Mouse (Mus musculus) kidney, adult 8-10 months (tissue): ENCODE data around the gene Plekho2.
A peak's percentile ranks its signal among the peaks of the same experiment; 100 is the strongest.

Source experiments
- DNase-seq, 2 experiments: peaks; one replicate each; pipeline ENCODE4 v3.0.0; 2022

The Plekho2 gene

DNA sequence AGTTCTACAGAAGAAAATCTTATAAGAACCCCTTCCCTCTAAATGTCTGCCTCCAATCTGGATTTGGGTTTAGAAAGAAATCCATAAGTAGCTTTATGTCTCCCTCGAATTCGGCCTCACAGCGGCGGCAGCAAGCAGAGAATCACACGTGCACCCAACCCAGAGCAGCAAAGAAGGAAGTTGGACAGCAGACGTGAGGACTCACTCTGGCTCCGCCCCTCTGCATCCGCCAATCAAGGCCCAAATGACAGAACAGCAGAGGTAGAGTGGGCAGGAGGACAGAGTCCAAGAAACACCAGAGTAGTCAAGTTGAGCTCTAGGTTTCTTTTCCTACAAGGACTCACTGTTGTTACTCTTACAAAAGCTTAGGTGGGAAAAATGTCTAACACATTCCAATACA lies 3.2 kb upstream of the Plekho2 start:
- peak; percentile 70 to 76 for DNase-seq

GRCm38 (mm10) chr9:65580401-65581256 lies 789 bp upstream of the Plekho2 start:
- peak; percentile 84 to 91 for DNase-seq

DNA sequence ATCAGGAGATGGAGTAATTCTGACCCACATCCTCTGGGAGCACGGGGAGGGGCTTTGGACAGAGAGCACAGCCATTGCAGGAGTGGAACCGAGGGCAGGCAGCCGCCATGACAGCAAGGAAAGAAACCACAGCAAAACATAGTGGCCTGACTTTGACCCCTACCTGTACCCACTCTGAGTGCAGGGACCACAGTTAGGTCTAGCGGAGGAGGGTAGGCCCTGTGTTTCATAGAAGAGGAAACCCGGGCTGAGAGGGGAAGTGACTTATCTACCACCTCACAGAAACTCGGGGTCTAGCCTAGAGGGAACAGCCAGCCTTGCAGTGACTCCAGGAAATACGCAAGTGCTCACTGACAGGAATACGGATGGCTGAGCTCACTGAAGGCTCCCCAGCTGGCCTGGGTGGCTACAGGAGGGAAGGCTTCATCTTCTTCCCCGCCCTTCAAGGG lies 1.0 kb downstream of the Plekho2 start:
- DNase-seq: peak; percentile 45 to 48

GRCm38 (mm10) chr9:65577511-65578196 lies 2.2 kb downstream of the Plekho2 start:
- no peak for DNase-seq

DNA sequence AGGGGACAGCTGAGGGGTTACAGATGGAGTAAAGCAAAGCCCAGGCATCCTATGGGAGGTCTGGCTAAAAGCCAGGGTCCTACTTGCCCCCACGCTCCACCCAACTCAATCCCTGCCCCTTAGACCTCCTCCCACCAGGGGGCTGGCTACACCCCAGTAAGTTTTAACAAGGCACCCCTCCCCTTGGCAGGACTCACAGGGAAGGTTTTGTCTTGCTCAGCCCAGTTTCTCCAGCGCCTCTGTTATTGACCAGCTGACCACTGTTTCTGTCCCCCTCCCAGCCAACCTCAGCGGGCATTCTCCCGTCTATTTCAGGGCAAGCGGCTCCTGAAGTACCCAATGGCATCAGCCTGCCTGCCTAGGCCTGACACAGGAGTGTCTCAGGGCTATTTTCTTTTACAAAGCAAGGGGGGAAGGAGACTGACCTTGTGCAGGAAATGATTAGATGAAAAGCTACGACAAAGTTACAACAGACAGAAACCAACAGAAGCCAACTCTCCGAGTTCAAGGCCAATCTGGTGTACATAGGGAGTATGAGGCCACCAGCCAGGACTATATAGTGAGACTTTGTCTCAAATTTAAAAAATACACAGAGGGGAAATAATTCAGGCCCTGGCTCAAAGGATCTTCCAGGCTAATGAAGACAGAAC lies 2.9 kb downstream of the Plekho2 start:
- DNase-seq: no peak

GRCm38 (mm10) chr9:65575393-65576196 lies 4.2 kb downstream of the Plekho2 start:
- no peak for DNase-seq

DNA sequence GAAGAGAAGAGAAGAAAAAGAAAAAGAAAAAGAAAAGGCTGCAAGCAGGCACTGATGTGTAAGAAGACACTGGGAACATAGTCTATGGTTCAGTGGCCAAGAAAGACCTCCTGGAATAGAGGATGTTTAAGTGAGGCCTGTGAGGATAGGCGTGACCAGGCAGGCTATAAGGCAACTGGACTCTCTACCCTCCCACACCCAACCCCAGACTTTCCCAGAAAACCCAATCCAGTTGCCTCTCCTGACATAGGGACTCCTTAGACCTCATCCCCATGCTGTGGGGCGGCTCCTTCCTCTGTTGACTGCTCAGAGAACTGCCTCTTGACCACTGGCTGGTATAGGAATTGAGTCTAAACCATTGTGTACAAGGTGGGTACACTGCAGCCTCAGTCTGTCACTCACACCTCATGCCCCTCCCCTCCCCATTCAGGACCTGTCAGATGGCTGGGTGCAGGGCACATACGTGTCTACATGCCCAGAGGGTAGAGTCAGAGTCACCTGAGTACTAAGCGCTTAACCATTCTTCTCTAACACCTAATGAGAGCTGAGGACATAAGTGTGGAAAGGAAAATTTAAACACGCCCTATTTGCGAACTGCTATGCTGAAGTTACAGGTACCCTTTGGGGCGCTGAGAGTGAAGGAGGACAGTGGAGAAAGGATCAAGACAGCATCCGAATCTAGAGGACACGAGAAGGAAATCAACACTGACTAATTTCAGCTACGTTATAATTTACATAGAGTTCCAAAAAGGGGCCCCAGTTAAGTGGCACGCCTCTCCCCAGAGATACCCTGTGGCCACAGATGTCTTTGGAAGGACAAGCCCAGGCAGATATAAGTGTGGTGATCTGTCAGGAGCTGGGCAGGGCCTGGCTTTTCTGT lies 5.1 kb downstream of the Plekho2 start:
- no peak for DNase-seq

GRCm38 (mm10) chr9:65572837-65573236 lies 7.0 kb downstream of the Plekho2 start:
- DNase-seq: no peak

GRCm38 (mm10) chr9:65569491-65569971 lies 10.3 kb downstream of the Plekho2 start:
- DNase-seq: no peak

DNA sequence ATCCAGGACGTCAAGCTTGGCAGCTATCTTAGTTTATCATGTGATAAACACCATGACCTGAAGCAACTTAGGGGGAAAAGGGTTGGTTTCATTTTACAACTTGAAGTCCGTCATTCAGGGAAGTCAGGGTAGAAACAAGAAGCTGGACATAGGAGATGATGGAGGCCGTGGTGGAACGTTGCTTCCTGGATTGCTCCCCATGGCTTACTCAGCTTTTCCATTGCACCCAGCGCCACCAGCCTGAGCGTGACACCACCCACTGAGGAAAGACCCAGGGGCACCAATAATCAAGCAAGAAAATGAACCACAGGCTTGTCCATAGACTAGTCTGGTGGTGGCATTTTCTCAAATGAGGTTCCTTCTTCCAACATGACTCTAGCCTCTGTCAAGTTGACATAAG lies 11.1 kb downstream of the Plekho2 start:
- DNase-seq: no peak

DNA sequence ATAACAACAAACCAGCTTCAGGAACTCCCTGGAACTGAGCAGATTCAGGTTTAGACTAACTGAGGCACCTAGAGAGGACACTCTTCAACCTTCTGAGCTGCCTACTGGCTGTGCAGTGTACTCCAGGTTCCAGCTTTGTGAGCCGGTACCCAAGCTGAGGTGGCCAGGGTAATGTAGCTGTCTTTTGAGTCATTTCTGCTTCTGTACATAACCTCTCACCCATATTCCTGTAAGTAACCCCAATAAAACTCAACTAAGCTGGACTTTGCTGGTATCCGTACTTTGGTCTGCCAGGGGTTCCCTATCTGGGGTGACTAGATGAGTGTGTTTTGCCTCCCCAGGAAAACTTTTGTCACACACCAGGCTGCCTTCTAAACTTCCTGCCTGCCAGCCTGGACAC lies 15.1 kb downstream of the Plekho2 start:
- DNase-seq: no peak

DNA sequence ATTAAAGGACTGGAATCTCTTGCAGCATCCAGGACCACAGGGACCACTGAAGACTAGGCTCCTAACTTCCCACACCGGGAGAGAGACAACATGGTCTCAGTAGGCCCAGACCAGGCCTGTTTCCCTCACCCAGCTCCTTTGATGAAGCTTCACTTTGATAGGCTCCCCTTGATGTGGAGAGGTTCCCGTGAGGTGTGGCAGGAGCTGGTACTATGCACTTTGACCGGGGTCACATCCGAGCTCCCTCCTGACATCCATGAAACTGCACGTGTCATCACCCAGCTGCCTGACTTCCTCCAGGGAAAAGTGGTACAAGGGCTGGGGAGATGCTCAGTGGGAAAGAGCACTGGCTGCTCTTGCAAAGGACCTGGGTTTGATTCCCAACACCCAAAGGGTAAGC lies 16.8 kb downstream of the Plekho2 start:
- no peak for DNase-seq

DNA sequence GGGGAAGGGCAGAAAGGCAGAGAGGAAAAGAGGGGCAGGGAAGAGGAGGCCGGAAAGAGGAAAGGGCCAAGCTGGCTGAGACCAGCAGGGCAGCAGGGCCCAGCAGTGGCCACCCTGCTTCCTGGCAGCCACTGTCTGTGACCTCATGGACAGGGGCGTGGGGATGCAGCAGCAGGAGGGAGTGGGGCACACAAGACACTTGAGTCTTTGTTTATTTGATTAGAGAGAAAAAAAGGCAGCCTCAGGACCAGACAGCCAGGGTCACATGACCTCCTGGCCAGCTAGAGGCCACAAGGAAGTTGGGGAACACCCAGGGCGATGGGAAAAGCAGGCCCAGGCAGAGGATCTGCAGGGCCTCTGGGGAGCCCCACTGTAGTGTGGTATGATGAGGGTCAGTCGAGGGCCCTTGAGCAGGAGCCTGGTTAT lies 17.7 kb downstream of the Plekho2 start:
- peak; percentile 35 to 43 for DNase-seq

GRCm38 (mm10) chr9:65561016-65561415 lies 18.8 kb downstream of the Plekho2 start:
- peak; percentile 37 to 74 for DNase-seq

- DNase-seq: no peak
Measured at GRCm38 (mm10) chr9:65558806-65559205, 21.0 kb downstream of the Plekho2 start.

DNA sequence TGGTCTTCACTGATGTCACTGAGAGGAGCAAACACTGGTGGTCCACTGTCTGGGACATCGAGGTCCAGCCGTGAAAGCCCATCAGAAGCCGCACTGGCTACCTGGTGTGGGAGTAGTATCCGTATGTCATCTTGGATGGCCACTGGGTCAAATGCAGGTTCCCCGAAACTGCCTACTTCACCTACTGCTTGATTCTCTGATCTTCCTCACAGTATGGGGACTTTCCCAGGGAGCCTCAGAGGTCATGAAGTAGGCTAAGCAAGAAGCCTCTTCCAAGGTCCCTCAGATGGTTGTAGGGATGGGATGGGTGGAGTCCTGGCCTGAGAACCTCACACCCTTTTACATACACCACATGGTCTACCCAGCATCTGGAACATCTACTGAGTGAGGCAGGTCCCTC lies 22.9 kb downstream of the Plekho2 start:
- no peak for DNase-seq

- DNase-seq: no peak
Measured at GRCm38 (mm10) chr9:65556349-65556748, 23.5 kb downstream of the Plekho2 start.

DNA sequence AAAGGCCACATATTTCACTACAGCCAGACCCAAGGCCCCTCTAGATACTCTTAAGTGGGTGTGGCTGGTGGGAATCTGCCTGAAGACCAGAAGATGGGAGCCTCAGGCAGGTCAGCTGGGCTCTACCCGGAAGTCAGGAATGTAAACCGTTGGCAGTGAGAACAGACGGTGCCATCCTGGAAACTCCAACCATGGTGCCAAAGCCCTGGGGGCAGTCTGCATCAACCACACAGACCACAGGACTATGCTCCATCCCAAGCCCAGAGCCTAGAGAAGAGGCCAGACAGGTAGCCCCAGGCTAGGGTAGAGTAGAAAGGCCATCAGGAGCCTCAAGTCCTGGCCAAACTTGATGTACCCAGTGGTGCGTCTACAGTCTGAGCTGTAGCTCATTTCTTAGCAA lies 24.2 kb downstream of the Plekho2 start:
- no peak for DNase-seq

DNA sequence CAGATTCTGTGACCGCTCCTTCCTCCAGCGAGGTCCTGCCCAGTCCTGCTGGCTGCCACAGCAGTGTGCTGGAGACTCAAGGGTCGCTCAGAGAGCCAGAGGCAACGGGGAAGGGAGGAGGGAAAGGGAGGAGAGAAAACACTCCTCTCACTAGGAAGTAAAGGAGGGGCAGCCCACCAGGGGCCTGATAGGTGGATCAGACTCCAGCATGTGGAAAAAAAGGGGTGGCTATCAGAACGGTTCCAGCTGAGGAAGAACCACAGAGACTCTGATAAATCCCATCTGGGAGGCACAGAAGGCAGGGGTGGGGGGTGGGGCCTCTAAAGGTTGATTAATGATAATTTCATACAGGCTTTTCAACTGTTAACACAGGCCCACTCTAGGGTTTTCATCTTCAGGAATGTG lies 24.8 kb downstream of the Plekho2 start:
- DNase-seq: no peak

GRCm38 (mm10) chr9:65552711-65553110 lies 27.1 kb downstream of the Plekho2 start:
- DNase-seq: no peak

- DNase-seq: peak; percentile 33 to 38
Measured at GRCm38 (mm10) chr9:65552141-65552540, 27.7 kb downstream of the Plekho2 start.

DNA sequence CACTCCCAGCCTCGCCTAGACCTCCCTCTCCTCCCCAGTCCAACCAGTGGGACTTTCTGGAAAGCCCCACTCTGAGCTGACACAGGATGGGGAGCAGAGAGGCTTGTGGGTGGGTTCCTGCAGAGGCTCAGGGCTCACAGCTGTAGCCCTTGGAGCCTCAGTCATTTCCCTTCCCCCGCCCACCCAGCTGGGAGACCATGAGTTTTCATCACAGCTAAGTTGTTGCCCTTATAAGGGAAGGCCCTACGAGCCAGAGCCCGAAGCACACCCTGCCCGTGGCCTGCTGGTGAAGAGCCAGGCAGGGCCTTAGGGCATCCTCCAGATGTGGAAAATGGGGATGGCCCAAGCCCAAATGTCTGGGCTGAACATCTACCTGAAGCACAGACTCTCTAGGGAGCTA lies 28.8 kb downstream of the Plekho2 start:
- peak; percentile 55 to 60 for DNase-seq
